Mouse (Mus musculus): ENCODE measurements around the gene Tmppe.

GRCm38 (mm10) chr9:114384691-114385090 is 16.2 kb upstream of the Tmppe start:
- TF ChIP-seq POLR2A (IDR thresholded peaks at IDR 0.05; ENCODE audit: low read depth, low read length) = no peak
- no peak for TF ChIP-seq CTCF (IDR thresholded peaks at IDR 0.05; ENCODE audit: borderline replicate concordance, insufficient read depth, low read length)
